Mouse (Mus musculus) large intestine, adult 2 months (tissue): ENCODE results near the gene Zfp280d. TPM values are rescaled to one million over a fixed set of nuclear protein-coding genes. Genes with fewer than 3 reads are reported as not detected.

Source experiments
- DNase-seq: peaks from one replicate; pipeline ENCODE4 v3.0.0-alpha.2; 2012; ENCODE audit warnings: low read depth, low spot score
- WGBS: fragments of 180-500 bp; shearing (Covaris S2); methylation state at CpG from one replicate; pipeline ENCODE4 v1.1.7; 2018; 5-methylcytosine and 5-hydroxymethylcytosine counted together
- polyA plus RNA-seq: library from polyadenylated mRNA; depleted of rRNA; stranded (reverse); fragments of >200 nt; gene quantifications from 2 replicates; pipeline ENCODE4 v1.2.3, GENCODE M21; 2012; rRNA removed

Gene Zfp280d
- polyA plus RNA-seq, 1 experiment: 5.0 TPM

DNA sequence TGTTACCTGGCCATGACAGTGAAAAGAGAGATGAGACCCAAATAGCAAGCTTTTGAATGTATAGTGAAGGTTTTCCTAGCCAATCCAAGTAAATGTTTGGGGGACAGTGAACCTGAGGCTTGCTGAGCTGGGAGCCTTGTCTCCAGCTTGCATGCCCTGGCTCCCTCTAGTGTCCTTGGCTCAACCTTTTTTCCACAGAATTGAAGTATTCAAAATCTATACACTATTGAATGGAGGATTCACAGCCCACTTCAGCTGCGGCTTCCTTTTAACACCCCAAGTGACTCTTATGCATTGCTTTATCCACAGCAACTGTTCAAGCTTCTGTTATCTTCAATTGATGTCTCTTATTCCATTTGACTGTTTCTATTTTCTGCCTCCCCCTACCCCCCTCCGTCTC is 137.1 kb downstream of the Zfp280d start:
- DNase-seq: no peak
- WGBS: 88% methylated on average over 2 of the region's 2 CpGs

Other genes with a start within 250 kb of the Zfp280d start
- 35.7 and 67.8 TPM in 2 replicates for gene Tcf12, start 163.0 kb upstream of the Zfp280d start, polyA plus RNA-seq
- 0.40 and 0.43 TPM in 2 replicates for gene Mns1, start 163.2 kb downstream of the Zfp280d start, polyA plus RNA-seq
- 0.97 and 1.4 TPM in 2 replicates for gene Tex9, start 217.4 kb downstream of the Zfp280d start, polyA plus RNA-seq